Mouse (Mus musculus): Measurements from ENCODE around the gene Ubr1. TPM values are rescaled to one million over a fixed set of nuclear protein-coding genes. Genes with fewer than 3 reads are reported as not detected.

The Ubr1 gene
- 25.1 TPM in 2 replicates for polyA plus RNA-seq (2014; fragmentation: Nextera tagmentation; extraction: Ambion mirVana)

DNA sequence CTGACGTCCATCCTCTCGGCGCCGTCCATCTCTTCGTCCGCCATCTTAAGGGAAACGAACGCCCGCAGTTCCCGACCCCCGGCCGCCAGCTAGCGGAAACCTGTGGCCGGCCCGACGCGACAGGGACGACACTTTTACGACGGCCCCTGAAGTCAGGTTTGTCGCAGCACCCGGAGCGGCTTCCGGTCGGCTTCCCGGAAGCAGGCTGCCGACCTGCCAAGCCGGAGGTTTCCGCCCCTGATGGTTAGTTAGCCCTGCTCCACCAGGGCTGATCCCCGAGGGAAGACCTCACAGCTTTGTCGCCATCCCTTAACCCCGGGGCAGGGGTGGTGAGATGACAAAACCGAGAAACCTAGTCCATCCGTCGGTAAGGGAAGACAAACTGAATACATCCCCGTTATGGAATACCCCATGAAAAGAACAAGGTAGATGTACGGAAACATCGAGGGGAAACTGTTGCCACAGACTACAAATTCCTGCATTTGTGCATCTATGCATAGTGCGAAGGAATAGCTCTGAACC lies at the start of gene Ubr1:
Gene Ubr1, minus strand, starts transcription at position 157 of the 522 bp plus-strand sequence.
- Histone ChIP-seq H3K4me3 (ENCODE audit: low read depth, low read length) (peak within 1 kb of the TSS; percentile 86), H3K9me3 (ENCODE audit: control insufficient read depth, low read length) (no peaks in the 10 kb centered on the region), H3K36me3 (ENCODE audit: control insufficient read depth, insufficient read depth, low read length) (no peaks in the 10 kb centered on the region), H3K4me1 (replicated peaks; ENCODE audit: control insufficient read depth, insufficient read depth, low read length) (no peaks in the 10 kb centered on the region; the same call in 1 of the 2 replicates), H3K27me3 (ENCODE audit: control insufficient read depth, insufficient read depth, low read length) (no peaks in the 10 kb centered on the region), H3K4me2 (ENCODE audit: low read depth, low read length, severe bottlenecking) (peak within 1 kb of the TSS; percentile 70), H3K27ac (ENCODE audit: low read depth, low read length) (peak within 1 kb of the TSS; percentile 53), H3K9ac (ENCODE audit: low read length) (peak within 1 kb of the TSS; percentile 91)
- ATAC-seq (replicated peaks; ENCODE audit: low FRiP score): peak; percentile 88
- under 1% methylated on average over 39 of the region's 39 CpGs for WGBS
- DNase-seq (ENCODE audit: low spot score): peak; percentile 92

DNA sequence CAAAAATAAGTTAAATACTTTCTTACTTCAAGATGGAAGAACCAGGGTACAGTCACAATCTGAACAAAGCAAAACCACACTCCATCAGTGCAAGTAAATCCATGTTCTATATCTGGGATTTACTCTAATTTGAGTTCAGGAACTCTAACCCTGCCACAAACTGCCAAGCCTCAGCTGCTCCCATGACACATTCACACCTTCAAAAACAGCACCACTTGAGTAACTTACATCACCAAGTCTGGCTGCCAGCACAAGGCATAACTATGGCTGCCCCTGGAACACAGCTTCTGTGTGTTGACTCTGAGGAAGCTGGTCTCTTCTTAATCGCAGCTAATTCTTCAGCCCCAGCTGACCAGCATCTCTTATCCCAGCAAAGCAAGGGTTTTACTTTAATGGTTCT lies 46.6 kb upstream of the Ubr1 start:
- WGBS: 96% methylated on average over 1 of the region's 1 CpGs
- Histone ChIP-seq H3K4me2 (ENCODE audit: low read depth, low read length, severe bottlenecking) (no peak overlapping the region), H3K4me1 (replicated peaks; ENCODE audit: control insufficient read depth, insufficient read depth, low read length) (no peaks in the 10 kb centered on the region), H3K9ac (ENCODE audit: low read length) (no peak overlapping the region), H3K27me3 (ENCODE audit: control insufficient read depth, insufficient read depth, low read length) (no peaks in the 10 kb centered on the region), H3K36me3 (ENCODE audit: control insufficient read depth, insufficient read depth, low read length) (no peaks in the 10 kb centered on the region; the same call in 1 of the 2 replicates), H3K27ac (ENCODE audit: low read depth, low read length) (no peak overlapping the region), H3K4me3 (ENCODE audit: low read depth, low read length) (no peak overlapping the region), H3K9me3 (ENCODE audit: control insufficient read depth, low read length) (no peaks in the 10 kb centered on the region)
- ATAC-seq (replicated peaks; ENCODE audit: low FRiP score) (no peak), DNase-seq (ENCODE audit: low spot score) (no peak)

DNA sequence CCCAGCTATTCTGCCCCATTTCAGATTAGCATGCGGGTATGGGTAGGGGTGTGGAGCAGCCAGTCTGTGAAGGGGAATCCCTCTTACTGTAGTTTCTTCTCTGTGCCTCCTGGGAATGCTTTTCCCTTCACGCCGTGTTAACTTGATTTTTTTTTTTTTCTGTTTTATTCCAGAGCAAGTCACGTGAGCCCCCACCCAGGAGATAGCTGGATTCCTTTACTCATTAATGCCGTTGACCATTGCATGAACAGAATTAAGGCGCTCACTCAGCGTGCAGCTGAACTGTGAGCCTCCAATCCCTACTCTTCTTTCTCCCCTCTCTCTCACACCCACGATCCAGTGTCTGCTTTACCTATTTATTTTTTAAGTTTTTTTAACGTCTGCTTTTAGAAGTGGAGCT lies 45.7 kb upstream of the Ubr1 start:
- WGBS: 89% methylated on average over 9 of the region's 9 CpGs

GRCm38 (mm10) chr2:121015507-121015906 lies 45.0 kb upstream of the Ubr1 start:
- no peak overlapping the region for H3K27ac ChIP-seq (ENCODE audit: low read depth, low read length)
- WGBS: 86% methylated on average over 2 of the region's 2 CpGs
- DNase-seq (ENCODE audit: low spot score): no peak

More for the DNA sequence above, 45.7 kb upstream of the Ubr1 start:
- Histone ChIP-seq H3K36me3 (ENCODE audit: control insufficient read depth, insufficient read depth, low read length) (no peaks in the 10 kb centered on the region; the same call in 1 of the 2 replicates), H3K4me1 (replicated peaks; ENCODE audit: control insufficient read depth, insufficient read depth, low read length) (no peaks in the 10 kb centered on the region), H3K27me3 (ENCODE audit: control insufficient read depth, insufficient read depth, low read length) (no peaks in the 10 kb centered on the region), H3K4me2 (ENCODE audit: low read depth, low read length, severe bottlenecking) (no peak overlapping the region), H3K4me3 (ENCODE audit: low read depth, low read length) (no peak overlapping the region), H3K9me3 (ENCODE audit: control insufficient read depth, low read length) (no peaks in the 10 kb centered on the region), H3K9ac (ENCODE audit: low read length) (no peak overlapping the region), H3K27ac (ENCODE audit: low read depth, low read length) (no peak overlapping the region)
- no peak for DNase-seq (ENCODE audit: low spot score)
- ATAC-seq (replicated peaks; ENCODE audit: low FRiP score): no peak

GRCm38 (mm10) chr2:121012676-121013075 lies 42.2 kb upstream of the Ubr1 start:
- Histone ChIP-seq H3K4me2 (ENCODE audit: low read depth, low read length, severe bottlenecking) (no peak overlapping the region), H3K9ac (ENCODE audit: low read length) (no peak overlapping the region), H3K27me3 (ENCODE audit: control insufficient read depth, insufficient read depth, low read length) (no peaks in the 10 kb centered on the region), H3K27ac (ENCODE audit: low read depth, low read length) (no peak overlapping the region), H3K4me3 (ENCODE audit: low read depth, low read length) (no peak overlapping the region), H3K36me3 (ENCODE audit: control insufficient read depth, insufficient read depth, low read length) (no peaks in the 10 kb centered on the region; the same call in 1 of the 2 replicates), H3K9me3 (ENCODE audit: control insufficient read depth, low read length) (no peaks in the 10 kb centered on the region), H3K4me1 (replicated peaks; ENCODE audit: control insufficient read depth, insufficient read depth, low read length) (peaks cover 2% of the 10 kb centered on the region; the same call in 1 of the 2 replicates)
- ATAC-seq (replicated peaks; ENCODE audit: low FRiP score) (no peak), DNase-seq (ENCODE audit: low spot score) (no peak)
- WGBS: 88% methylated on average over 9 of the region's 9 CpGs

More at GRCm38 (mm10) chr2:121015507-121015906, 45.0 kb upstream of the Ubr1 start:
- H3K4me1 ChIP-seq (replicated peaks; ENCODE audit: control insufficient read depth, insufficient read depth, low read length): no peaks in the 10 kb centered on the region
- H3K4me3 ChIP-seq (ENCODE audit: low read depth, low read length): no peak overlapping the region
- ATAC-seq (replicated peaks; ENCODE audit: low FRiP score): no peak
- H3K36me3 ChIP-seq (ENCODE audit: control insufficient read depth, insufficient read depth, low read length): no peaks in the 10 kb centered on the region; the same call in 1 of the 2 replicates
- H3K9ac ChIP-seq (ENCODE audit: low read length): no peak overlapping the region
- H3K27me3 ChIP-seq (ENCODE audit: control insufficient read depth, insufficient read depth, low read length): no peaks in the 10 kb centered on the region
- no peak overlapping the region for H3K4me2 ChIP-seq (ENCODE audit: low read depth, low read length, severe bottlenecking)
- H3K9me3 ChIP-seq (ENCODE audit: control insufficient read depth, low read length): no peaks in the 10 kb centered on the region

DNA sequence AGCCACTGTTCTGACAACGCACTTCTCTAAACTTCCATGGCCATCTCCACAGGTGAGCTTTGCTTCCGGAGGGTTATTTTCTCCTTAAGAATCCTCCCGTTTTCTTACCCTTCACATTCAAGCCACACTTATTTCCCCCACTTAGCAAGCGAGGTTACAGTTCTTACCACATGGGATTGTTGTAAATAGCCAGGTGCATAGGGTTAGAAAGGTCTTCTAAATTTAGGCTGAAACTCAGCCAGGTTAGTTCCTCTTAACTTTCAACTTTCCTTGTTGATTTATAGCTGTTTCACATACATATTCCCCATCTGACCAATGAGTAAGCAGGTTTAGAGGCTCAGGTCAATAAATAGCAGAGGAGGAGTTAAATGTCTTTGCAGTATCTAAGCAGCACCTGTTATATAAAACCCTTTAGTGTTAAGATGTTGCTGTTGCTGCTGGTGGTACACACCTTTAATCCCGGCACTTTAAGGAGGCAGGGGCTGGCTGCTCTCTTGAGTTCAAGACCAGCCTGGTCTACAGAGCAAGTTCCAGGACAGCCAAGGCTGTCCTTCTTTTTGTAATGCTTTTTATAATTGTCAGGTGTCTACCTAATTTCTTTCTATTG lies 38.7 kb upstream of the Ubr1 start:
- no peaks in the 10 kb centered on the region for H3K9me3 ChIP-seq (ENCODE audit: control insufficient read depth, low read length)
- H3K4me2 ChIP-seq (ENCODE audit: low read depth, low read length, severe bottlenecking): peak overlapping the region; percentile 80
- no peaks in the 10 kb centered on the region for H3K36me3 ChIP-seq (ENCODE audit: control insufficient read depth, insufficient read depth, low read length)
- DNase-seq (ENCODE audit: low spot score): no peak
- no peak for ATAC-seq (replicated peaks; ENCODE audit: low FRiP score)
- 31% methylated on average over 5 of the region's 5 CpGs for WGBS
- H3K4me1 ChIP-seq (replicated peaks; ENCODE audit: control insufficient read depth, insufficient read depth, low read length): peaks cover 2% of the 10 kb centered on the region; the same call in 1 of the 2 replicates
- H3K4me3 ChIP-seq (ENCODE audit: low read depth, low read length): peak overlapping the region; percentile 68
- H3K9ac ChIP-seq (ENCODE audit: low read length): peak overlapping the region; percentile 66
- H3K27me3 ChIP-seq (ENCODE audit: control insufficient read depth, insufficient read depth, low read length): no peaks in the 10 kb centered on the region
- no peak overlapping the region for H3K27ac ChIP-seq (ENCODE audit: low read depth, low read length)

DNA sequence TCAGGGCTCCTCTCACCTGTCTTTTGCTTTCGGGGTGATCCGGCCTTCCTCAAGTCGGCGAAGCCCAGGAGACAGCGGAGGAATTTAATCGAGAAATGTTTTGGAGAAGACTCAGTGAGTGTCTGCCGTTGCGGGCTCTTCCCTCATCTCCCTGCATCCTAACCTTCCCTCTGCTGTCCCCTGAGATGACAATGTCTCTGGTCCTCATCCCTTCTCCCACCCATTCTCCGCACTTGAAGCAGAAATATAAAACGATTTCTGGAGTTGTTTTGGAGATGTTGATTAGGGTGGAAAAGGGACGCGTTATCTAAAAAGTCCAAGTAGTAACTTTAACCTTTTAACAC lies 38.1 kb upstream of the Ubr1 start:
- Histone ChIP-seq H3K4me1 (replicated peaks; ENCODE audit: control insufficient read depth, insufficient read depth, low read length) (peaks cover 2% of the 10 kb centered on the region; the same call in 1 of the 2 replicates), H3K9ac (ENCODE audit: low read length) (peak overlapping the region; percentile 66), H3K27me3 (ENCODE audit: control insufficient read depth, insufficient read depth, low read length) (no peaks in the 10 kb centered on the region), H3K36me3 (ENCODE audit: control insufficient read depth, insufficient read depth, low read length) (no peaks in the 10 kb centered on the region), H3K9me3 (ENCODE audit: control insufficient read depth, low read length) (no peaks in the 10 kb centered on the region), H3K4me3 (ENCODE audit: low read depth, low read length) (peak overlapping the region; percentile 68), H3K4me2 (ENCODE audit: low read depth, low read length, severe bottlenecking) (peak overlapping the region; percentile 80), H3K27ac (ENCODE audit: low read depth, low read length) (no peak overlapping the region)
- DNase-seq (ENCODE audit: low spot score) (no peak), ATAC-seq (replicated peaks; ENCODE audit: low FRiP score) (no peak; the same call in 1 of the 2 replicates)
- WGBS: 2% methylated on average over 12 of the region's 12 CpGs

DNA sequence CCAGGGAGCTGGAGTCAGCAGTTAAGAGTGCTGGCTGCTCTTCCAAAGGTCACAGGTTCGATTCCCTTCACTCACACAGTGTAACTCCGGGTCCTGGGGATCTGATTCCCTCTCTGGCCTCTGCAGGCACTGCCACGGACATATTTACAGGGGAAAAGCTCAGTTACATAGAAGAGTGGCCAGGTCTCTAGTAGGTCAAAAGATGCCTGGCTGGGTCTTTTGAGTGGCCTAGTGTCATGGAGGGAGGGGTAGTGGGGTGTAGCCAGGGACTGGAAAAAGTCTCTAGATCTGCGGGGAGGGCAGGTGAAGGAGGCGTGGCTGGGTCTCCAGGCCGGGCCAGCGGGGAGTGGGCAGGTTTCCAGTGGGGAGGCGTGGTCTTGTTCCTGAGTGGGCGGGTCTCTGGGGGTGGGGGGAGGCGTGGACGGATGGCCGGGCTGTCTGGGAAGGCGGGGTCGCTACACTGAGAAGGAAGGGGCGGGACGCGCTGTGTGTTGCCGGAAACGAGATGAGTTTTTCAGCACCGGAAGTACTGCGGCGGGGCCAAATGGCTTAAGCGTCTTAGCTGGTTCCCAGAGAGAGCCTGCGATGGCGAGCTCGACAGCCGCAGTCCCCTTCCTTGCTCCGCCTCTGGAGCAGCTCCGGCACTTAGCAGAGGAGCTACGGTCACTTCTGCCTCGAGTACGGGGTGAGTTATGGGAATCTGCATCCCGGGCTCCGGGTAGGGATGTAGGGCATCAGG lies 37.6 kb upstream of the Ubr1 start, which contains the start of gene Ccndbp1:
Gene Ccndbp1, plus strand, starts transcription at position 479 of the 739 bp plus-strand sequence.
- Histone ChIP-seq H3K27me3 (ENCODE audit: control insufficient read depth, insufficient read depth, low read length) (no peaks in the 10 kb centered on the region), H3K4me2 (ENCODE audit: low read depth, low read length, severe bottlenecking) (peak within 1 kb of the TSS; percentile 80), H3K4me1 (replicated peaks; ENCODE audit: control insufficient read depth, insufficient read depth, low read length) (peaks cover 2% of the 10 kb centered on the region; the same call in 1 of the 2 replicates), H3K9me3 (ENCODE audit: control insufficient read depth, low read length) (no peaks in the 10 kb centered on the region), H3K9ac (ENCODE audit: low read length) (peak within 1 kb of the TSS; percentile 66), H3K27ac (ENCODE audit: low read depth, low read length) (no peak within 1 kb of the TSS), H3K4me3 (ENCODE audit: low read depth, low read length) (peak within 1 kb of the TSS; percentile 68), H3K36me3 (ENCODE audit: control insufficient read depth, insufficient read depth, low read length) (no peaks in the 10 kb centered on the region)
- WGBS: 2% methylated on average over 34 of the region's 34 CpGs
- peak; percentile 92 for ATAC-seq (replicated peaks; ENCODE audit: low FRiP score)
- peak; percentile 95 for DNase-seq (ENCODE audit: low spot score)
